In genomic region chr15:12377800-12378199, GRCm38 (mm10) we compare ENCODE assay signal across 22 mouse cellular contexts. TPM values are rescaled to one million over a fixed set of nuclear protein-coding genes. Genes with fewer than 3 reads are reported as not detected.
DNase-seq lines count a peak whose midpoint lies in the region; ATAC-seq lines count a peak whose summit lies in the region.
"Had no signal": no experiment of that assay in that cellular context is flagged by ENCODE, and none has a peak within 500 bp of the region (broad histone marks: within the 10 kb centered on the region; RNA-seq: fewer than 3 reads in every experiment).

No protein-coding gene starts in this region.

- no peak overlapping the region for H3K4me3 ChIP-seq in kidney, embryonic 16.5 days (ENCODE audit: low read length)
- H3K4me3 ChIP-seq: embryonic facial prominence, embryonic 15.5 days; heart, adult 2 months; heart, embryonic 15.5 days; left cerebral cortex, adult 2 months; liver, embryonic 13.5 days; lung, embryonic 15.5 days; midbrain, embryonic 15.5 days; myocyte; neural tube, embryonic 15.5 days had no signal

- no peaks in the 10 kb centered on the region for H3K27me3 ChIP-seq in kidney, embryonic 16.5 days (ENCODE audit: insufficient read depth, low read length)
- H3K27me3 ChIP-seq: embryonic facial prominence, embryonic 15.5 days; heart, embryonic 15.5 days; liver, embryonic 13.5 days; lung, embryonic 15.5 days had no signal

- peaks cover 30% of the 10 kb centered on the region for H3K4me1 ChIP-seq in kidney, embryonic 16.5 days (ENCODE audit: insufficient read depth, low read length)

- ATAC-seq in kidney, embryonic 16.5 days (ENCODE audit: low FRiP score, low TSS enrichment), result no peak
- peak; percentile 54 for ATAC-seq in granulocyte monocyte progenitor cell, adult 5-6 weeks (replicated peaks; ENCODE audit: poor library complexity, severe bottlenecking)
- ATAC-seq: hindbrain, postnatal 0 days; intestine, postnatal 0 days; midbrain, embryonic 15.5 days had no signal

- peak; percentile 11 for DNase-seq in kidney, adult 18-20 months
- peak; percentile 95 for DNase-seq in fat pad, adult 2 months (ENCODE audit: extremely low read depth, low read depth, low spot score)
- DNase-seq in kidney, postnatal 4 days, result peak; percentile 39 to 48
- no peak for DNase-seq in cerebellum, postnatal 10 days
- no peak for DNase-seq in cerebellum, postnatal 36 days
- DNase-seq: cerebellum, adult 9-10 months; heart, adult 2 months; liver, embryonic 13.5 days had no signal

- H3K27ac ChIP-seq in kidney, embryonic 16.5 days (ENCODE audit: low read length), result no peak overlapping the region
- H3K27ac ChIP-seq: embryonic facial prominence, embryonic 15.5 days; heart, adult 2 months; heart, embryonic 15.5 days; hindbrain, postnatal 0 days; left cerebral cortex, adult 2 months; liver, embryonic 13.5 days; lung, embryonic 15.5 days; midbrain, embryonic 15.5 days; neural tube, embryonic 15.5 days had no signal

- H3K4me2 ChIP-seq in kidney, embryonic 16.5 days (replicated peaks; ENCODE audit: low read depth, low read length), result no peak overlapping the region
- H3K4me2 ChIP-seq: embryonic facial prominence, embryonic 15.5 days; heart, embryonic 15.5 days; liver, embryonic 13.5 days; lung, embryonic 15.5 days; midbrain, embryonic 15.5 days; neural tube, embryonic 15.5 days had no signal

- H3K9ac ChIP-seq in kidney, embryonic 16.5 days (replicated peaks; ENCODE audit: low read length), result no peak overlapping the region
- H3K9ac ChIP-seq: embryonic facial prominence, embryonic 15.5 days; heart, embryonic 15.5 days; liver, embryonic 13.5 days; lung, embryonic 15.5 days; midbrain, embryonic 15.5 days; neural tube, embryonic 15.5 days had no signal

- peaks cover 12% of the 10 kb centered on the region for H3K36me3 ChIP-seq in kidney, embryonic 16.5 days (ENCODE audit: insufficient read depth, low read length)
- H3K36me3 ChIP-seq: liver, embryonic 13.5 days; lung, embryonic 15.5 days; midbrain, embryonic 15.5 days; neural tube, embryonic 15.5 days had no signal

- WGBS in kidney, embryonic 16.5 days, result 65% methylated on average over 10 of the region's 10 CpGs

- no peaks in the 10 kb centered on the region for H3K9me3 ChIP-seq in kidney, embryonic 16.5 days (ENCODE audit: low read length)
- H3K9me3 ChIP-seq: embryonic facial prominence, embryonic 15.5 days; heart, embryonic 15.5 days; liver, embryonic 13.5 days; lung, embryonic 15.5 days; midbrain, embryonic 15.5 days; neural tube, embryonic 15.5 days had no signal

RNA-seq across cellular contexts. Expression of gene 1810049J17Rik, which starts 56.1 kb away (rescaled TPM):
- polyA plus RNA-seq in kidney, embryonic 16.5 days (2015; fragmentation: Nextera tagmentation; extraction: Ambion mirVana), result 0.71 and 0.72 TPM in 2 replicates
- total RNA-seq in granulocyte monocyte progenitor cell, adult 5-6 weeks (2014; fragmentation: Nextera tagmentation), result not detected in 2 replicates
- total RNA-seq in granulocyte monocyte progenitor cell, adult 5-6 weeks (2017), result not detected in 2 replicates
- total RNA-seq: heart, adult 2 months; hematopoietic stem cell, adult 5-6 weeks; hindbrain, postnatal 0 days had no signal
- polyA plus RNA-seq: forebrain, embryonic 11.5 days; frontal cortex, adult 2 months; heart, adult 2 months; heart, embryonic 15.5 days; neural tube, embryonic 15.5 days had no signal

RNA-seq across cellular contexts. Expression of gene Golph3, which starts 56.5 kb away (rescaled TPM):
- polyA plus RNA-seq in kidney, embryonic 16.5 days (2015; fragmentation: Nextera tagmentation; extraction: Ambion mirVana), result 81.5 and 84.7 TPM in 2 replicates
- 64.1 and 73.3 TPM in 2 replicates for total RNA-seq in granulocyte monocyte progenitor cell, adult 5-6 weeks (2014; fragmentation: Nextera tagmentation)
- 92.7 and 98.3 TPM in 2 replicates for total RNA-seq in granulocyte monocyte progenitor cell, adult 5-6 weeks (2017)

Comparison
In these comparisons a context has a peak if more than half of its experiments do, and no peak if none do; other contexts are left out.
1. DNase-seq: peak in kidney, adult 18-20 months (single experiment), fat pad, adult 2 months (single experiment) and kidney, postnatal 4 days (2 of 2); none in cerebellum, postnatal 10 days (0 of 2) and cerebellum, postnatal 36 days (0 of 2).